Mouse (Mus musculus) myocyte (in vitro differentiated cells): ENCODE data around the gene Ssc4d. TPM values are rescaled to one million over a fixed set of nuclear protein-coding genes. Genes with fewer than 3 reads are reported as not detected.
A peak's percentile ranks its signal among the peaks of the same experiment; 100 is the strongest.

ENCODE experiments used
- H3K27me3 ChIP-seq: one replicate; pipeline ENCODE4 v1.6.1; 2011; ENCODE audit not compliant: control insufficient read depth, insufficient read depth, insufficient read length
- H3K36me3 ChIP-seq: one replicate; pipeline ENCODE4 v1.6.1; 2011; ENCODE audit not compliant: control insufficient read depth, insufficient read depth
- H3K4me2 ChIP-seq: one replicate; pipeline ENCODE4 v1.6.1; 2011; ENCODE audit warnings: low read depth, control low read depth
- H3K4me3 ChIP-seq: one replicate; pipeline ENCODE4 v1.5.1; 2011; ENCODE audit warnings: mild to moderate bottlenecking, control low read depth, moderate library complexity
- H3K79me2 ChIP-seq: one replicate; pipeline ENCODE4 v1.6.1; 2011; ENCODE audit not compliant: control insufficient read depth, insufficient read depth
- H3ac ChIP-seq: one replicate; pipeline ENCODE4 v1.6.1; 2011; ENCODE audit not compliant: control insufficient read depth, insufficient read length
- CEBPB ChIP-seq: IDR thresholded peaks from 2 replicates; pipeline ENCODE4 v1.6.1; 2011; ENCODE audit warnings: mild to moderate bottlenecking, moderate library complexity; ENCODE audit not compliant: poor library complexity, insufficient read depth, severe bottlenecking
- E2F4 ChIP-seq: IDR thresholded peaks from one replicate; pipeline ENCODE4 v1.6.1; 2011; ENCODE audit warnings: mild to moderate bottlenecking, control low read depth, moderate library complexity; ENCODE audit not compliant: insufficient read depth
- MAX ChIP-seq: IDR thresholded peaks from one replicate; pipeline ENCODE4 v1.6.1; 2011; ENCODE audit warnings: low read depth, mild to moderate bottlenecking, control low read depth
- MYOD1 ChIP-seq, 3 experiments: IDR thresholded peaks; one replicate each; pipeline ENCODE4 v1.6.1; 2011; ENCODE audit warnings: control low read depth in 2 of 3, low read depth in 2 of 3, mild to moderate bottlenecking in 2 of 3, moderate library complexity in 1 of 3; ENCODE audit not compliant: insufficient read length in 2 of 3, control insufficient read depth in 1 of 3
- MYOG ChIP-seq, 3 experiments: IDR thresholded peaks; one replicate each; pipeline ENCODE4 v1.6.1; 2011; ENCODE audit warnings: control low read depth in 2 of 3, low read depth in 2 of 3, mild to moderate bottlenecking in 2 of 3; ENCODE audit not compliant: insufficient read length in 2 of 3, control insufficient read depth in 1 of 3, insufficient read depth in 1 of 3
- POLR2A ChIP-seq: IDR thresholded peaks from one replicate; pipeline ENCODE4 v1.6.1; 2011; ENCODE audit warnings: low read depth, mild to moderate bottlenecking, control low read depth, moderate library complexity; ENCODE audit not compliant: insufficient read length
- POLR2AphosphoS2 ChIP-seq: IDR thresholded peaks from one replicate; pipeline ENCODE4 v1.6.1; 2011; ENCODE audit warnings: low read depth, control low read depth; ENCODE audit not compliant: insufficient read length
- REST ChIP-seq: IDR thresholded peaks from one replicate; pipeline ENCODE4 v1.6.1; 2011; ENCODE audit warnings: mild to moderate bottlenecking, control low read depth, moderate library complexity; ENCODE audit not compliant: insufficient read depth, insufficient read length
- SRF ChIP-seq: IDR thresholded peaks from one replicate; pipeline ENCODE4 v1.6.1; 2011; ENCODE audit warnings: low read depth; ENCODE audit not compliant: control insufficient read depth, insufficient read length
- TCF12 ChIP-seq: IDR thresholded peaks from one replicate; pipeline ENCODE4 v1.6.1; 2011; ENCODE audit warnings: mild to moderate bottlenecking, control low read depth; ENCODE audit not compliant: poor library complexity, insufficient read depth, severe bottlenecking
- TCF3 ChIP-seq: IDR thresholded peaks from one replicate; pipeline ENCODE4 v1.6.1; 2011; ENCODE audit warnings: low read depth, control low read depth; ENCODE audit not compliant: insufficient read length
- USF1 ChIP-seq: IDR thresholded peaks from one replicate; pipeline ENCODE4 v1.6.1; 2011; ENCODE audit warnings: low read depth, mild to moderate bottlenecking, control low read depth, moderate library complexity
- polyA plus RNA-seq: library from polyadenylated mRNA; unstranded; fragments of >200 nt; fragmentation: generic; extraction: Trizol; gene quantifications from one replicate; pipeline ENCODE4 v1.2.1, GENCODE M21; 2012; ENCODE audit warnings: missing spikeins

The Ssc4d gene
- polyA plus RNA-seq, 1 experiment, result 2.4 TPM

GRCm38 (mm10) chr5:135959911-135960310 lies 14.4 kb downstream of the Ssc4d start:
- Histone ChIP-seq H3ac (no peak overlapping the region), H3K27me3 (no peaks in the 10 kb centered on the region), H3K4me3 (no peak overlapping the region), H3K4me2 (no peak overlapping the region), H3K79me2 (peaks cover 9% of the 10 kb centered on the region), H3K36me3 (no peaks in the 10 kb centered on the region)
- TF ChIP-seq CEBPB (no peak), MYOG (IDR thresholded peaks at IDR 0.05; ENCODE audit: control insufficient read depth in 1 of 3, insufficient read depth in 1 of 3, insufficient read length in 2 of 3, low read depth in 2 of 3) (no peak), REST (no peak), MAX (no peak)

- Histone ChIP-seq H3K79me2 (peaks cover 9% of the 10 kb centered on the region), H3K27me3 (no peaks in the 10 kb centered on the region), H3K4me3 (peak overlapping the region; percentile 16), H3K36me3 (no peaks in the 10 kb centered on the region), H3ac (no peak overlapping the region), H3K4me2 (peak overlapping the region; percentile 90)
- TF ChIP-seq SRF (no peak), USF1 (no peak), E2F4 (no peak), POLR2AphosphoS2 (peak; percentile 19), TCF3 (no peak), MAX (no peak), POLR2A (peak; percentile 27), MYOG (IDR thresholded peaks at IDR 0.05; ENCODE audit: control insufficient read depth in 1 of 3, insufficient read depth in 1 of 3, insufficient read length in 2 of 3, low read depth in 2 of 3) (no peak), CEBPB (no peak), MYOD1 (IDR thresholded peaks at IDR 0.05; ENCODE audit: control insufficient read depth in 1 of 3, insufficient read length in 2 of 3, low read depth in 2 of 3) (no peak)
Measured at GRCm38 (mm10) chr5:135958367-135958766, 16.0 kb downstream of the Ssc4d start.

GRCm38 (mm10) chr5:135957207-135957974 lies 16.9 kb downstream of the Ssc4d start:
- Histone ChIP-seq H3K36me3 (no peaks in the 10 kb centered on the region), H3K4me3 (peak overlapping the region; percentile 16), H3K27me3 (no peaks in the 10 kb centered on the region), H3ac (no peak overlapping the region), H3K79me2 (peaks cover 9% of the 10 kb centered on the region), H3K4me2 (peak overlapping the region; percentile 90)
- TF ChIP-seq MAX, result no peak
- no peak for TF ChIP-seq TCF12
- peak; percentile 83 for TF ChIP-seq POLR2AphosphoS2
- no peak for TF ChIP-seq TCF3
- no peak for TF ChIP-seq REST
- TF ChIP-seq MYOD1 (IDR thresholded peaks at IDR 0.05; ENCODE audit: control insufficient read depth in 1 of 3, insufficient read length in 2 of 3, low read depth in 2 of 3), result peak in 1 of 3 experiments; percentile 40
- no peak for TF ChIP-seq MYOG (IDR thresholded peaks at IDR 0.05; ENCODE audit: control insufficient read depth in 1 of 3, insufficient read depth in 1 of 3, insufficient read length in 2 of 3, low read depth in 2 of 3)
- no peak for TF ChIP-seq USF1
- TF ChIP-seq E2F4, result no peak
- TF ChIP-seq POLR2A, result peak; percentile 75
- peak; percentile 15 for TF ChIP-seq SRF
- no peak for TF ChIP-seq CEBPB

- no peak overlapping the region for H3K4me3 ChIP-seq
- H3K27me3 ChIP-seq, result no peaks in the 10 kb centered on the region
- peak overlapping the region; percentile 33 for H3K4me2 ChIP-seq
- H3ac ChIP-seq, result no peak overlapping the region
- peaks cover 8% of the 10 kb centered on the region for H3K79me2 ChIP-seq
- no peak for TF ChIP-seq SRF
- TF ChIP-seq POLR2A, result no peak
- no peak for TF ChIP-seq TCF3
- TF ChIP-seq MYOD1 (IDR thresholded peaks at IDR 0.05; ENCODE audit: control insufficient read depth in 1 of 3, insufficient read length in 2 of 3, low read depth in 2 of 3), result no peak
- TF ChIP-seq MYOG (IDR thresholded peaks at IDR 0.05; ENCODE audit: control insufficient read depth in 1 of 3, insufficient read depth in 1 of 3, insufficient read length in 2 of 3, low read depth in 2 of 3), result no peak
- TF ChIP-seq USF1, result no peak
- TF ChIP-seq REST, result no peak
- TF ChIP-seq MAX, result no peak
- no peak for TF ChIP-seq TCF12
- TF ChIP-seq POLR2AphosphoS2, result no peak
- no peak for TF ChIP-seq E2F4
- TF ChIP-seq CEBPB, result no peak
- H3K36me3 ChIP-seq, result no peaks in the 10 kb centered on the region
Measured at GRCm38 (mm10) chr5:135956300-135957206, 17.8 kb downstream of the Ssc4d start.
